Mouse (Mus musculus) forebrain, embryonic 15.5 days (tissue): ENCODE data around the gene Zfp964. TPM values are rescaled to one million over a fixed set of nuclear protein-coding genes. Genes with fewer than 3 reads are reported as not detected.

Source experiments
- polyA plus RNA-seq: library from polyadenylated mRNA; unstranded; fragments of >200 nt; fragmentation: Nextera tagmentation; extraction: Ambion mirVana; gene quantifications from 2 replicates; pipeline ENCODE4 v1.2.1, GENCODE M21; 2015

Gene Zfp964
- polyA plus RNA-seq, 1 experiment from 2014 or later, result 2.2 TPM

Other genes starting within 250 kb of the Zfp964 start
- gene Gm9495, start 200.9 kb upstream of the Zfp964 start, polyA plus RNA-seq, result not detected in 2 replicates
- gene Gm7697, start 131.5 kb upstream of the Zfp964 start, polyA plus RNA-seq, result not detected in 2 replicates
- gene Zfp868, start 28.9 kb upstream of the Zfp964 start, polyA plus RNA-seq, result 43.9 and 44.7 TPM in 2 replicates
- 31.9 and 32.0 TPM in 2 replicates for gene Zfp869, start 56.2 kb downstream of the Zfp964 start, polyA plus RNA-seq
- gene Zfp963, start 95.5 kb downstream of the Zfp964 start, polyA plus RNA-seq, result 8.7 TPM in 2 replicates
- gene Gm20422, start 120.4 kb downstream of the Zfp964 start, polyA plus RNA-seq, result 0.61 TPM in 1 of 2 replicates, not detected in the other
- gene Atp13a1, start 136.7 kb downstream of the Zfp964 start, polyA plus RNA-seq, result 50.2 and 50.8 TPM in 2 replicates
- gene Zfp866, start 136.7 kb downstream of the Zfp964 start, polyA plus RNA-seq, result 48.2 and 48.3 TPM in 2 replicates
- 42.4 and 44.4 TPM in 2 replicates for gene Gmip, start 154.2 kb downstream of the Zfp964 start, polyA plus RNA-seq
- gene Lpar2, start 167.9 kb downstream of the Zfp964 start, polyA plus RNA-seq, result 0.65 and 0.89 TPM in 2 replicates
- gene Pbx4, start 178.0 kb downstream of the Zfp964 start, polyA plus RNA-seq, result 54.7 and 55.3 TPM in 2 replicates
- gene Cilp2, start 233.2 kb downstream of the Zfp964 start, polyA plus RNA-seq, result 3.6 and 4.0 TPM in 2 replicates
- gene Tssk6, start 247.7 kb downstream of the Zfp964 start, polyA plus RNA-seq, result 3.4 and 3.8 TPM in 2 replicates
- gene Ndufa13, start 248.1 kb downstream of the Zfp964 start, polyA plus RNA-seq, result 173 and 179 TPM in 2 replicates
- gene Yjefn3, start 248.2 kb downstream of the Zfp964 start, polyA plus RNA-seq, result 8.9 and 9.0 TPM in 2 replicates